Mouse (Mus musculus) midbrain, postnatal 0 days (tissue): Measurements from ENCODE around the gene Mog. TPM values are rescaled to one million over a fixed set of nuclear protein-coding genes. Genes with fewer than 3 reads are reported as not detected.

Source experiments
- ATAC-seq: fragments of 200-750 bp; cut with Nextera tagmentation; 2 replicates; pipeline ENCODE4 v1.8.0; 2017; ENCODE audit warnings: moderate number of reproducible peaks, mild to moderate bottlenecking, moderate TSS enrichment, moderate library complexity; ENCODE audit not compliant: low FRiP score
- DNase-seq: peaks from one replicate; pipeline ENCODE4 v3.0.0-alpha.2; 2015; ENCODE audit warnings: low spot score
- H3K27ac ChIP-seq: fragments of 300-500 bp; sonication (generic); 2 replicates; pipeline ENCODE4 v1.5.1; 2014; ENCODE audit warnings: low read depth, mild to moderate bottlenecking, low read length, mixed read lengths
- H3K27me3 ChIP-seq: fragments of 300-500 bp; sonication (generic); 2 replicates; pipeline ENCODE4 v1.6.1; 2014; ENCODE audit warnings: low read length, control low read depth, mixed read lengths; ENCODE audit not compliant: insufficient read depth
- H3K36me3 ChIP-seq: fragments of 300-500 bp; sonication (generic); 2 replicates; pipeline ENCODE4 v1.6.1; 2014; ENCODE audit warnings: low read length, control low read depth, mixed read lengths; ENCODE audit not compliant: insufficient read depth
- H3K4me1 ChIP-seq: fragments of 300-500 bp; sonication (generic); 2 replicates; pipeline ENCODE4 v1.6.1; 2014; ENCODE audit warnings: mild to moderate bottlenecking, control low read depth, antibody characterized with exemption, low read length, mixed read lengths; ENCODE audit not compliant: insufficient read depth
- H3K4me2 ChIP-seq: fragments of 300-500 bp; sonication (generic); 2 replicates; pipeline ENCODE4 v1.6.1; 2014; ENCODE audit warnings: low read depth, mild to moderate bottlenecking, low read length, mixed read lengths; ENCODE audit not compliant: poor library complexity, severe bottlenecking
- H3K4me3 ChIP-seq: fragments of 300-500 bp; sonication (generic); 2 replicates; pipeline ENCODE4 v1.5.1; 2014; ENCODE audit warnings: low read depth, mild to moderate bottlenecking, low read length, moderate library complexity
- H3K9ac ChIP-seq: fragments of 300-500 bp; sonication (generic); replicated peaks from 2 replicates; pipeline ENCODE4 v1.6.1; 2014; ENCODE audit warnings: mild to moderate bottlenecking, low read length, moderate library complexity, mixed read lengths; ENCODE audit not compliant: poor library complexity, severe bottlenecking
- H3K9me3 ChIP-seq: fragments of 300-500 bp; sonication (generic); 2 replicates; pipeline ENCODE4 v1.6.1; 2016; ENCODE audit warnings: low read length, control low read depth
- CTCF ChIP-seq: IDR thresholded peaks from 2 replicates; pipeline ENCODE4 v1.5.1; 2016; ENCODE audit warnings: antibody characterized with exemption, mild to moderate bottlenecking
- WGBS: fragments of 180-500 bp; shearing (Covaris S2); extraction: QIAGEN DNeasy Blood & Tissue Kit; methylation state at CpG from one replicate; pipeline ENCODE4 v1.1.7; 2014; 5-methylcytosine and 5-hydroxymethylcytosine counted together
- polyA plus RNA-seq: library from polyadenylated mRNA; unstranded; fragments of >200 nt; fragmentation: Nextera tagmentation; extraction: Ambion mirVana; gene quantifications from 2 replicates; pipeline ENCODE4 v1.2.1, GENCODE M21; 2015
- total RNA-seq: library from RNA; depleted of rRNA; stranded (reverse); fragments of >200 nt; gene quantifications from 2 replicates; pipeline ENCODE4 v1.2.3, GENCODE M21; 2014

The Mog gene
- total and polyA plus RNA-seq, 2 experiments from 2014 or later: 0.95 TPM; not detected in 1

DNA sequence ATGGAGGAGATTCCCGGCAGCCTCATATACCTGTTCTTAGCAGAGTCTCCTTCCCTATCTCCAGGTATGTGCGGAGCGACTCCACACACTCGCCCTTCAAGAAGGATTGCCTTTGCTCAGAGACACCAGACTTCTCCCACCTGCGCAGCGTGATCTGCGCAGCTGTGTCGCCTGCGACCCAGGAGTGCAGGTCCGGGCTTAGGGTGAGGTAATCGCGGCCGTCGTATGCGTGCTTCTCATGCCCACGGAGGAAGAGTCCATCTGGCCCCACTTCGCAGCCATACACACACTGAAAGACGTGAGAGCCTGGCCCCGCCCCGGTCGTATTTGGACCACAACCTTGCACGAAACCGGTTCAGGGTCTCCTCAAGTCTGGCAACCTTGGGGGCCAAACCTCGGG lies 34.7 kb downstream of the Mog start:
- Histone ChIP-seq H3K4me3 (peak overlapping the region; percentile 11; the same call in 1 of the 2 replicates), H3K27ac (no peak overlapping the region), H3K4me2 (peak overlapping the region; percentile 32), H3K9ac (no peak overlapping the region), H3K36me3 (no peaks in the 10 kb centered on the region), H3K4me1 (no peaks in the 10 kb centered on the region), H3K27me3 (peaks cover 13% of the 10 kb centered on the region), H3K9me3 (no peaks in the 10 kb centered on the region)
- DNase-seq (peak; percentile 3), ATAC-seq (peak; percentile 70)
- 9% methylated on average over 24 of the region's 24 CpGs for WGBS
- no peak for TF ChIP-seq CTCF

- WGBS: 41% methylated on average over 5 of the region's 5 CpGs
- no peaks in the 10 kb centered on the region for H3K36me3 ChIP-seq
- no peak for TF ChIP-seq CTCF
- no peak overlapping the region for H3K27ac ChIP-seq
- no peaks in the 10 kb centered on the region for H3K4me1 ChIP-seq
- no peak overlapping the region for H3K4me3 ChIP-seq
- no peak for ATAC-seq
- H3K4me2 ChIP-seq: no peak overlapping the region
- no peaks in the 10 kb centered on the region for H3K27me3 ChIP-seq
- no peaks in the 10 kb centered on the region for H3K9me3 ChIP-seq
- DNase-seq: no peak
- H3K9ac ChIP-seq: no peak overlapping the region
These were observed 40.7 kb downstream of the Mog start for GRCm38 (mm10) chr17:36982253-36983155.

GRCm38 (mm10) chr17:36981845-36982244 lies 41.4 kb downstream of the Mog start:
- 5% methylated on average over 4 of the region's 4 CpGs for WGBS
- Histone ChIP-seq H3K9me3 (no peaks in the 10 kb centered on the region), H3K4me2 (no peak overlapping the region), H3K9ac (no peak overlapping the region), H3K4me1 (no peaks in the 10 kb centered on the region), H3K27ac (no peak overlapping the region), H3K27me3 (no peaks in the 10 kb centered on the region), H3K36me3 (no peaks in the 10 kb centered on the region), H3K4me3 (no peak overlapping the region)
- ATAC-seq: no peak
- no peak for DNase-seq
- no peak for TF ChIP-seq CTCF

DNA sequence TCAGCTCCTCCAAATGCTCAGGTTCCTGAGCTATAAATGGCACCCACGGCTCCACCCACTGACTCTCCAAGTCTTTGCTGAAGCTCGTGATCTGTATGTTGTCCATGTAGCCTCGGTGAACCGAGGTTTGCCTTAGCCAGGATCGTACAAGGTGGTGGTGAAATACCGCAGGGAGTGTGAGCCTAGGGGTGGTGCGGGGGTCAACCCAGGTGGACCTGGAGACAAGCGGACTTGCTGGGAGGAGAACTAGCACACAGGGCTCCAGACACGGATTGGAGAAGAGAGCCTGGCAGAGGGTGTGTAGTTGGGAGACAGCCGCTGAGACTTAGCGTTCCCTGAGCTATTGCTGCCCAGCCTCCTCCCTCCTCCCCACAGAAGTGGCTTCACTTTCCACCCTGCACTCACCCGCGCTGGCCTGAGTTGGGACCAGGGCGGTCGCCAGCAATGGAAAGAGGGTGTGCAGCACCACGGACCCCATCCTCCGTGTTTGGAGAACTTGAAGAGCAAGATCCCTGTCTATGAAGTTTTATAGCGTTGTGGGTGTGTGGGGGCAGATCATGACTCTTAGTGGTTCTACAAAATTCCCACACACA lies 41.9 kb downstream of the Mog start, which contains the start of gene 2410137M14Rik:
2410137M14Rik (minus strand) TSS at position 17 of the 593 bp plus-strand sequence.
- Histone ChIP-seq H3K9me3 (no peaks in the 10 kb centered on the region), H3K9ac (no peak within 1 kb of the TSS), H3K36me3 (no peaks in the 10 kb centered on the region), H3K27ac (no peak within 1 kb of the TSS), H3K27me3 (no peaks in the 10 kb centered on the region), H3K4me3 (no peak within 1 kb of the TSS), H3K4me2 (no peak within 1 kb of the TSS), H3K4me1 (no peaks in the 10 kb centered on the region)
- DNase-seq: no peak
- TF ChIP-seq CTCF: no peak
- no peak for ATAC-seq
- WGBS: 16% methylated on average over 18 of the region's 18 CpGs

GRCm38 (mm10) chr17:36973271-36973787 lies 49.9 kb downstream of the Mog start:
- TF ChIP-seq CTCF: no peak
- 65% methylated on average over 8 of the region's 8 CpGs for WGBS
- no peak overlapping the region for H3K4me3 ChIP-seq
- no peak overlapping the region for H3K27ac ChIP-seq
- no peaks in the 10 kb centered on the region for H3K36me3 ChIP-seq
- H3K4me2 ChIP-seq: no peak overlapping the region
- H3K4me1 ChIP-seq: no peaks in the 10 kb centered on the region
- H3K9ac ChIP-seq: no peak overlapping the region
- DNase-seq (no peak), ATAC-seq (no peak)
- H3K9me3 ChIP-seq: no peaks in the 10 kb centered on the region
- no peaks in the 10 kb centered on the region for H3K27me3 ChIP-seq

- 94% methylated on average over 3 of the region's 3 CpGs for WGBS
- H3K9ac ChIP-seq: no peak overlapping the region
- H3K4me2 ChIP-seq: no peak overlapping the region
- TF ChIP-seq CTCF: no peak
- no peak overlapping the region for H3K27ac ChIP-seq
- H3K4me1 ChIP-seq: no peaks in the 10 kb centered on the region
- H3K4me3 ChIP-seq: no peak overlapping the region
- DNase-seq (no peak), ATAC-seq (no peak)
- no peaks in the 10 kb centered on the region for H3K27me3 ChIP-seq
- H3K9me3 ChIP-seq: no peaks in the 10 kb centered on the region
- H3K36me3 ChIP-seq: no peaks in the 10 kb centered on the region
These were observed 50.4 kb downstream of the Mog start for GRCm38 (mm10) chr17:36972791-36973190.
